Mouse (Mus musculus) neural tube, postnatal 0 days (tissue): ENCODE measurements around the gene Boc. TPM values are rescaled to one million over a fixed set of nuclear protein-coding genes. Genes with fewer than 3 reads are reported as not detected.

Source experiments
- microRNA-seq: library from miRNA; unstranded; fragments of <30 nt; microRNA quantifications from one replicate; pipeline ENCODE4, GENCODE M21; 2016
- polyA plus RNA-seq: library from polyadenylated mRNA; unstranded; fragments of >200 nt; fragmentation: Nextera tagmentation; extraction: Ambion mirVana; gene quantifications from 2 replicates; pipeline ENCODE4 v1.2.1, GENCODE M21; 2015

The Boc gene
- polyA plus RNA-seq: 5.0 and 5.4 TPM in 2 replicates

GRCm38 (mm10) chr16:44558471-44559329, at the start of gene Boc:
Gene Boc, minus strand, starts transcription at chr16:44558897.

Small RNA genes lying within 50 kb of the gene (microRNA-seq; reads per million reads assigned to microRNA genes)
- 4.9 reads per million, percentile 11 among the genes with 10 or more reads in this experiment for gene Mir3081

Other genes with a start within 250 kb of the Boc start
- 29.1 and 31.2 TPM in 2 replicates for gene Sidt1, start 225.7 kb downstream of the Boc start, polyA plus RNA-seq
- 10.3 and 11.6 TPM in 2 replicates for gene Spice1, start 211.8 kb downstream of the Boc start, polyA plus RNA-seq
- 2.1 and 2.7 TPM in 2 replicates for gene Cfap44, start 164.1 kb downstream of the Boc start, polyA plus RNA-seq
- gene Nepro, start 165.4 kb upstream of the Boc start, polyA plus RNA-seq: 2.2 and 2.4 TPM in 2 replicates
- 29.6 and 34.4 TPM in 2 replicates for gene Gtpbp8, start 187.5 kb upstream of the Boc start, polyA plus RNA-seq
- gene Cd200r1, start 206.8 kb upstream of the Boc start, polyA plus RNA-seq: 0.51 and 1.1 TPM in 2 replicates